Mouse (Mus musculus) forebrain, postnatal 0 days (tissue): ENCODE measurements around the gene Galns. TPM values are rescaled to one million over a fixed set of nuclear protein-coding genes. Genes with fewer than 3 reads are reported as not detected.

Experiments used
- ATAC-seq: fragments of 200-750 bp; cut with Nextera tagmentation; 2 replicates; pipeline ENCODE4 v1.8.0; 2017; ENCODE audit warnings: mild to moderate bottlenecking, moderate library complexity
- DNase-seq: peaks from one replicate; pipeline ENCODE4 v3.0.0-alpha.2; 2015
- H3K27ac ChIP-seq: fragments of 300-500 bp; sonication (generic); 2 replicates; pipeline ENCODE4 v1.5.1; 2014; ENCODE audit warnings: low read depth, mild to moderate bottlenecking, antibody characterized with exemption, low read length, moderate library complexity, mixed read lengths
- H3K27me3 ChIP-seq: fragments of 300-500 bp; sonication (generic); 2 replicates; pipeline ENCODE4 v1.6.1; 2014; ENCODE audit warnings: mild to moderate bottlenecking, low read length, mixed read lengths; ENCODE audit not compliant: insufficient read depth
- H3K36me3 ChIP-seq: fragments of 300-500 bp; sonication (generic); 2 replicates; pipeline ENCODE4 v1.6.1; 2014; ENCODE audit warnings: mild to moderate bottlenecking, moderate library complexity; ENCODE audit not compliant: insufficient read depth
- H3K4me1 ChIP-seq: fragments of 300-500 bp; sonication (generic); 2 replicates; pipeline ENCODE4 v1.6.1; 2014; ENCODE audit warnings: antibody characterized with exemption; ENCODE audit not compliant: insufficient read depth
- H3K4me2 ChIP-seq: fragments of 300-500 bp; sonication (generic); 2 replicates; pipeline ENCODE4 v1.6.1; 2014; ENCODE audit warnings: low read depth, mild to moderate bottlenecking, moderate library complexity
- H3K4me3 ChIP-seq: fragments of 300-500 bp; sonication (generic); 2 replicates; pipeline ENCODE4 v1.5.1; 2014; ENCODE audit warnings: low read depth, low read length, mixed read lengths
- H3K9ac ChIP-seq: fragments of 300-500 bp; sonication (generic); 2 replicates; pipeline ENCODE4 v1.6.1; 2014; ENCODE audit warnings: mild to moderate bottlenecking
- H3K9me3 ChIP-seq: fragments of 300-500 bp; sonication (generic); 2 replicates; pipeline ENCODE4 v1.6.1; 2016; ENCODE audit warnings: low read length
- CTCF ChIP-seq: sonication (generic); IDR thresholded peaks from 2 replicates; pipeline ENCODE4 v1.5.1; 2016; ENCODE audit warnings: antibody characterized with exemption, control low read depth, low read depth
- WGBS: fragments of 180-500 bp; shearing (Covaris S2); extraction: QIAGEN DNeasy Blood & Tissue Kit; methylation state at CpG from one replicate; pipeline ENCODE4 v1.1.7; 2014; 5-methylcytosine and 5-hydroxymethylcytosine counted together
- polyA plus RNA-seq: library from polyadenylated mRNA; unstranded; fragments of >200 nt; fragmentation: Nextera tagmentation; extraction: Ambion mirVana; gene quantifications from 2 replicates; pipeline ENCODE4 v1.2.1, GENCODE M21; 2015
- total RNA-seq: library from RNA; depleted of rRNA; stranded (reverse); fragments of >200 nt; gene quantifications from 2 replicates; pipeline ENCODE4 v1.2.3, GENCODE M21; 2014

Galns gene
- total and polyA plus RNA-seq, 2 experiments from 2014 or later = 8.4 to 12.8 TPM

DNA sequence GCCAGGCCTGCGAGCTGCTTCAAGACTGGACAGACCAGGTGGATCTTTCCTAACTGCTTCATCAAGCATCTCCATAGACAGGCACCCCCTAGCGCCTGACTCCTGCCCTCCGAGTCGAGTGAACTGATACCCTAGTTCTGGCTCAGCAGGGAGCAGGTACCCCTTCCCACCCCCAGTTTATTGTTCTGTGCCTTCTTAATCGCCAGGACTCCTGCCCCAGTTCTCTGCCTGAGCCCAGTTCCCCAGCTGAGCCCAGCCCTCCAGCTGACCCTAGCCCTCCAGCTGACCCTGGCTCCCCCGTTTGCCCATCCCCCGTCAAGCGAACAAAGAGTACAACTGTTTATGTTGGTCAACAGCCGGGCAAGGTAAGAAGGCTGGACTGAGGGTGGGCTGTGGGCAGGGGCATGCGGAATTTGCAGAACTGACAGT lies 42.4 kb downstream of the Galns start:
- Histone ChIP-seq H3K36me3 (peaks cover 14% of the 10 kb centered on the region; the same call in 1 of the 2 replicates), H3K4me2 (peak overlapping the region; percentile 2; the same call in 1 of the 2 replicates), H3K9me3 (no peaks in the 10 kb centered on the region), H3K4me1 (peaks cover 17% of the 10 kb centered on the region), H3K27ac (no peak overlapping the region), H3K9ac (no peak overlapping the region), H3K27me3 (no peaks in the 10 kb centered on the region), H3K4me3 (peak overlapping the region; percentile 5; the same call in 1 of the 2 replicates)
- ATAC-seq (no peak), DNase-seq (no peak)
- TF ChIP-seq CTCF = 0 out of 2 replicates have a peak, but pooled peaks have one; percentile 6
- 10% methylated on average over 10 of the region's 10 CpGs for WGBS

DNA sequence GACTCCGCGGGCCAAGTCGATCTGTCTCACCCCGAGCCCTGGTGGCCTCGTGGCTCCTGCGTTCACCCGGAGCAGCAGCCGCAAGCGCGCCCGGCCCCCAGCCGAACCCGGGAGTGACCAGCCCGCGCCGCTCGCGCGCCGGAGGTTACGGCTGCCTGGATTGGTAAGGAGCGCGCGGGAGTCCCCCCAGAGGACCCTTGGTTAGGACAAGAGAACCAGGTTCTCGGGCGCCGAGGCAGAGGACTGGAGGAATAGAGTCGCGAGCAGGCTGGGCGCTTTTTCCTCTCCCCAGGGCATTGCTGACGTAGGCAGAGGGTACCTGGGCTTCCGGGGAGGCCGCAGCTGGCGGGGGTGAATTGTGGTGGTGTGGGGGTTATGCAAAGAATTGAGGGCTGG lies 43.2 kb downstream of the Galns start:
- ATAC-seq (peak; percentile 34), DNase-seq (no peak)
- Histone ChIP-seq H3K9ac (peak overlapping the region; percentile 75), H3K9me3 (no peaks in the 10 kb centered on the region), H3K4me2 (peak overlapping the region; percentile 96), H3K27me3 (no peaks in the 10 kb centered on the region), H3K4me1 (peaks cover 17% of the 10 kb centered on the region), H3K36me3 (peaks cover 14% of the 10 kb centered on the region; the same call in 1 of the 2 replicates), H3K27ac (peak overlapping the region; percentile 92), H3K4me3 (peak overlapping the region; percentile 72)
- WGBS = under 1% methylated on average over 34 of the region's 34 CpGs
- no peak for TF ChIP-seq CTCF

DNA sequence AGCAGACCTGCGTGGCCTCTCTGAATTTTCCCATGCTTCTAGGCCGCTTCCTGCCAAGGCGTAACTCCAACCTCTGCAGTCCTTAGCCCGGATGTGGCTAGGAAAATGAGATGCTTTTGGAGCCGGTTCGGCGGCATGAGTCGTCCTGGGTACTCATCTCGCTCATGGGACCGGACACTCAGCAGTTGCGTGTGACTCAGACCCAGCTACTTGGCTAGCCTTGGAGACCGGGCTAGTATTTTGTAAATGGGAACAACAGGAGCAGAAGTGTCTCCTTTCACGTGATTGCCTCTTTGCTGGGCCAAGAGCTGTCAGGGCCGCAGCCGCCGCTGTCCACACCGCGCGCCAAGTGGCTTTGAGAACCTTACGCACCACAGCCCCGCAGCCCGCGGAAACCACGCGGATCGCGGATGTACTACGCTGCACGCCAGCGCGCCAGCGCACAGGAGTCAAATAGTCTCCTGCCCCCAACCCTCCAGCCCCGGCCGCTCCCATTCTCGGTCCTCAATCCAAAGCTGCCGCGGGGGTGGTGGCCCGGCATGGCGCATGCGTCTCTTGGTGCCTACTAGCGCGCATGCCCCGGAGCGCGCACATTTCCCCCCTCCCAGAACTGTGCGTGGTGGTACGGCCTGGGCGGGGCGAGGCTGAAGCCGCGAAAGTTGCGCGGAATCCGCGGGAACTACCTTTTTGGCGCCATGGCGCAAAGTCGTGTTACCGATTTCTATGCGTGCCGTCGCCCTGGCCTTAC lies 43.7 kb downstream of the Galns start, which contains the start of gene Cdt1:
Cdt1 (plus strand) TSS at position 655 of the 748 bp plus-strand sequence.
- ATAC-seq = peak; percentile 98
- peak within 1 kb of the TSS; percentile 92 for H3K27ac ChIP-seq
- under 1% methylated on average over 62 of the region's 62 CpGs for WGBS
- H3K27me3 ChIP-seq = no peaks in the 10 kb centered on the region
- H3K4me2 ChIP-seq = peak within 1 kb of the TSS; percentile 96
- H3K9me3 ChIP-seq = no peaks in the 10 kb centered on the region
- DNase-seq = peak; percentile 98
- TF ChIP-seq CTCF = peak; percentile 9; the same call in 1 of the 2 replicates
- H3K36me3 ChIP-seq = peaks cover 14% of the 10 kb centered on the region; the same call in 1 of the 2 replicates
- H3K4me3 ChIP-seq = peak within 1 kb of the TSS; percentile 72
- H3K9ac ChIP-seq = peak within 1 kb of the TSS; percentile 75
- H3K4me1 ChIP-seq = peaks cover 17% of the 10 kb centered on the region

DNA sequence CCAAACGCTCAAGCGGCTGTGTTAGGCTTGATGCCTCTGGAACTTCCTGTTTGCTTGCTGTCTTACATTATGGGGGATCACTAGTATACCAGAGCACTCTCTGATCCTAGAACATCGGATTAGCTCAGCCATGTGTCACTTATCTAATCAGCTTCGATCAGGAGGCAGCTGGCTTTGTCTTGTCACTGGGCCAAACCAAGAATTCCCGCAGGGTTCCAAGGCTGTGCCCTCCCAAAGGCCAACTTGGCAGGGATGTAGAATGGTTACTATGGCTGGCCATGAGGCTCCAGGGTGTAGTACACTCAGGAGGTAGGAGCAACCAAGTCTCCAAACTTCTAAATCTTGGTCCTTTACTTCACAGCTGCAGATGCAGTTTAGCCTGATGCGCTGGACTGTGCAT lies 44.5 kb downstream of the Galns start:
- no peak for TF ChIP-seq CTCF
- Histone ChIP-seq H3K4me2 (peak overlapping the region; percentile 96), H3K4me1 (peaks cover 17% of the 10 kb centered on the region), H3K27me3 (no peaks in the 10 kb centered on the region), H3K9me3 (no peaks in the 10 kb centered on the region), H3K9ac (peak overlapping the region; percentile 75), H3K36me3 (peaks cover 6% of the 10 kb centered on the region; the same call in 1 of the 2 replicates), H3K4me3 (peak overlapping the region; percentile 72), H3K27ac (peak overlapping the region; percentile 92)
- WGBS = 22% methylated on average over 6 of the region's 6 CpGs
- ATAC-seq (no peak), DNase-seq (no peak)

DNA sequence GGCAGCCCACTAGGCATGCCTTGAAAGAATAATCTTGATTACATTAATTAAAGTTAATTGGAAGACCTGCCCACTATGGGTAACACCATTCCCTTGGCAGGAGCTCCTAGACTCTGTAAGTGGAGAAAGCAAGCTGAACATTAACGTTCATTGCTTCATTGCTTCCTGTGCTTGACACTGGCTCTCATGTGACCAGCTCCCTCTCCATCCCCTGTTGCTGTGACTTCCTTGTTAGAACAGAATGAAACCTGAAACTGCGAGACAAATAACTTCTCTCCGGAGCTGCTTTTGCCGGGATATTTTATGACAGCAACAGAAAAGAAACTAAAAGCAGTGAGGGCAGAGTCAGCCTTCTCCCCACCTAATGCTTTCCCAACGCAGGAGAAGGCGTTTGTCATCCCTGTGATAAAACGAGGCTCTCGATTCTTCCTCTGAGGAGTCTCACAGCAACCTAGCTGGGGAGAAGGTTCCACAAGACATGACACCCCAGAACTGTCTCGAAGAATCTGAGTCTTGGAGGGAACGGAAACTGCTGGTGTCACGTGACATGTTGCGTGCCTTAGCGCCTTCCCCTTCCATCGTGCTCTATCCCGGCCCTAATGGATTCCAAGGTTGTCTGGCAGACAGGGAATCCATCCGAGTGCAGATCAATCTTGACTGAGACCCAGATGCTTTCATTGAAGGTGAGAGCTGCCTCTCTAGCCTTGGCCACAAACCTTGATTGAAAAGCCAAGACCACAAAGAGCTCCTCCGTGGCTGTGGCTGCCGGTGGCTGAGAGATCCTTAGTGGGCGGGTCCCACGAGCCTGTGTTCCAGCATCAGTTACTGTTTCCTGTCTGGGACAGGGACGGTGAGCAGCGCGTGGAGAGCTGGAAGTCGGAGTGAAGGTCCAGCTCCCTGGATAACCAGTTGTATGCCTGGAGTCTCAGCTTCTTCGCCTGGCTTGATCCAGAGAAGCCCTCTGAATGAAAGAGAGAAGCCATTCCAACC lies 46.6 kb downstream of the Galns start:
- H3K4me1 ChIP-seq = peaks cover 17% of the 10 kb centered on the region
- H3K9ac ChIP-seq = no peak overlapping the region
- no peaks in the 10 kb centered on the region for H3K27me3 ChIP-seq
- H3K9me3 ChIP-seq = no peaks in the 10 kb centered on the region
- 89% methylated on average over 25 of the region's 25 CpGs for WGBS
- no peak for TF ChIP-seq CTCF
- H3K36me3 ChIP-seq = no peaks in the 10 kb centered on the region
- ATAC-seq = no peak
- no peak for DNase-seq
- no peak overlapping the region for H3K4me2 ChIP-seq
- no peak overlapping the region for H3K27ac ChIP-seq
- no peak overlapping the region for H3K4me3 ChIP-seq

DNA sequence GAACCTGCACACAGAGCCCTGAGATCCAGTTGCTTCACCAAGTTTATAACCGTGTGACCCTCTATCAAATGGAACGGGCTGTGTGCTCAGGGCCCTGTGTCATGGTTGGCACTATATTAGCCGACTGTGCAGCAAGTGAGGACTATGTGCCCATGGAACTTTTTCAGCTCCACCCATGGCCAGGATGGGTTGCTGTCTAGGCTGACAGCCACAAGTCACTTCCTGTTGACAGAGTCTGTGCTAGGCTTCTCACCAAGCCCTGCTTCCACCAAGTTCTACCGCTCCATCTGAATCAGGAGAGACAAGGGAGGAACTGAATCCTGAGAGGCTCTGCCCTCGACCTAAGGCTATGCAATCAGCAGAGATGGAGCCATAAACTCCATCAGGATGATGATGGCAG lies 50.1 kb downstream of the Galns start:
- H3K9me3 ChIP-seq = no peaks in the 10 kb centered on the region
- no peak for ATAC-seq
- 0 out of 2 replicates have a peak, but pooled peaks cover 4% of the 10 kb centered on the region for H3K4me1 ChIP-seq
- DNase-seq = no peak
- H3K9ac ChIP-seq = no peak overlapping the region
- no peaks in the 10 kb centered on the region for H3K27me3 ChIP-seq
- no peak overlapping the region for H3K27ac ChIP-seq
- H3K4me2 ChIP-seq = no peak overlapping the region
- TF ChIP-seq CTCF = no peak
- H3K4me3 ChIP-seq = no peak overlapping the region
- H3K36me3 ChIP-seq = no peaks in the 10 kb centered on the region
- 76% methylated on average over 5 of the region's 5 CpGs for WGBS
